Mouse (Mus musculus) small intestine, adult 2 months (tissue): ENCODE measurements around the gene Tdrd1.

ENCODE experiments used
- CTCF ChIP-seq: fragments of 200-500 bp; IDR thresholded peaks from 2 replicates; pipeline ENCODE4 v1.5.1; 2012; ENCODE audit warnings: low read depth, mild to moderate bottlenecking, control low read depth, inconsistent platforms, low read length, moderate library complexity, mixed read lengths; ENCODE audit not compliant: insufficient replicate concordance, insufficient read length; ENCODE audit errors: extremely low read depth
- POLR2A ChIP-seq: fragments of 200-500 bp; IDR thresholded peaks from 2 replicates; pipeline ENCODE4 v1.6.1; 2012; ENCODE audit warnings: low read depth, mild to moderate bottlenecking, control low read depth, inconsistent platforms, low read length, moderate library complexity

DNA sequence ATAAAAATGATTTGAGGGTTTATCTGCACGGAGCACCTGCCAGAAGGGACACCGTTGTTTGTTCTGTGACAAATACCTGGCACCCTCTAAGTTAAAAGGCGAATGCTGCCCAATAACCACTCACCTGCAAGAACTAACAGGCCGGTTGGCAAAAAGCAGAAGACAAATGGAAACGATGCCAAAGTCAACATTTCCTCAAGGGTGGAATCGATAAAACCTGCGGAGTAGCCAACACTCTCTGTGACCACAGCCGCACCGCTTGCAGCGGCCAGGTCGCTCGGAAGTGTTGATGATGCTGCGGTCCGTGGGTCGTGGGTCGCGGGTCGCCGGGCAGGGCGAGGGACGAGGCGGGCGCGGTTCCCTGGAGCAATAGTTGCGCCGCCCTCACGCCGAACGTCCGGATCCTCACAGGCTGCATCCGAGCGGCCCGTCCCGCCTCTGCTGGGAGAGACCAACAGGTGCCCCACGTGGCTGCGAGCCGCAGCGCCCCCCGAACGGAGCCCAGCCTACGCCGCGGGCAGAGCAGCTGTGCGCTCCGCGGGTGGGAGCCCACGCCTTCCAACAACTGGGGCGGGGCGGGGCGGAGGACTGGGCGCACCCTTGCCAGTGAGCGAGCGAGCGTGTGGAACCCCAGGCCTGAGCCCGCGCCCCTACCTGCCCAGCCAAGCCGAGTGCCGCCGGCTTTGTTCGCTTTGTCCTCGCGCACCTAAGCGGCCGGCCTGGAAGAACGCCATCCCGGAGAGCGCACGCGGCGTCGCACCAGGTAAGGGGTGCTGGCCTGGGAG, 48.0 kb downstream of the Tdrd1 start, which contains the start of gene Vwa2:
- TF ChIP-seq POLR2A (no peak), CTCF (no peak)
